Mouse (Mus musculus): Measurements from ENCODE around the gene 1700008O03Rik.

The 1700008O03Rik gene

GRCm38 (mm10) chr7:44344622-44345021, 41.0 kb downstream of the 1700008O03Rik start:
- in situ Hi-C loops (cut with MseI, MboI): loop anchor here (5.0 to 10.0 kb wide), 2 partner anchors 70 to 72 kb away; no protein-coding TSS in a partner anchor

GRCm38 (mm10) chr7:44343459-44344015, 42.1 kb downstream of the 1700008O03Rik start:
- in situ Hi-C loops (cut with MseI, MboI): loop anchor here in 1 of 2 experiments (10.0 kb wide), 1 partner anchor 69 kb away; no protein-coding TSS in a partner anchor

GRCm38 (mm10) chr7:44341714-44342113, 43.9 kb downstream of the 1700008O03Rik start:
- in situ Hi-C loops (cut with MseI, MboI): loop anchor here in 1 of 2 experiments (10.0 kb wide), 1 partner anchor 67 kb away; no protein-coding TSS in a partner anchor

- in situ Hi-C loops (cut with MseI, MboI): loop anchor here in 1 of 2 experiments (10.0 kb wide), 1 partner anchor 66 kb away; no protein-coding TSS in a partner anchor
Observed at GRCm38 (mm10) chr7:44341119-44341518, 44.5 kb downstream of the 1700008O03Rik start.

GRCm38 (mm10) chr7:44340226-44340625, 45.4 kb downstream of the 1700008O03Rik start:
- in situ Hi-C loops (cut with MseI, MboI): loop anchor here in 1 of 2 experiments (10.0 kb wide), 1 partner anchor 65 kb away; no protein-coding TSS in a partner anchor

GRCm38 (mm10) chr7:44337121-44337849, 48.3 kb downstream of the 1700008O03Rik start:
- in situ Hi-C loops (cut with MseI, MboI): no loop called here

GRCm38 (mm10) chr7:44336046-44337021, 49.3 kb downstream of the 1700008O03Rik start:
- in situ Hi-C loops (cut with MseI, MboI): no loop called here

- in situ Hi-C loops (cut with MseI, MboI): no loop called here
Observed at GRCm38 (mm10) chr7:44335031-44335878, 50.4 kb downstream of the 1700008O03Rik start.

- in situ Hi-C loops (cut with MseI, MboI): no loop called here
Observed at GRCm38 (mm10) chr7:44334139-44334538, 51.5 kb downstream of the 1700008O03Rik start.

- in situ Hi-C loops (cut with MseI, MboI): no loop called here
Observed at GRCm38 (mm10) chr7:44332336-44332735, 53.3 kb downstream of the 1700008O03Rik start.

- in situ Hi-C loops (cut with MseI, MboI): no loop called here
Observed at GRCm38 (mm10) chr7:44326614-44327013, 59.0 kb downstream of the 1700008O03Rik start.

- in situ Hi-C loops (cut with MseI, MboI): no loop called here
Observed at GRCm38 (mm10) chr7:44322290-44322689, 63.3 kb downstream of the 1700008O03Rik start.

- in situ Hi-C loops (cut with MseI, MboI): no loop called here
Observed at GRCm38 (mm10) chr7:44320886-44321285, 64.7 kb downstream of the 1700008O03Rik start.

GRCm38 (mm10) chr7:44317913-44318312, 67.7 kb downstream of the 1700008O03Rik start:
- in situ Hi-C loops (cut with MseI, MboI): no loop called here

- in situ Hi-C loops (cut with MseI, MboI): no loop called here
Observed at GRCm38 (mm10) chr7:44312484-44312883, 73.1 kb downstream of the 1700008O03Rik start.

GRCm38 (mm10) chr7:44311713-44312304, 73.8 kb downstream of the 1700008O03Rik start:
- in situ Hi-C loops (cut with MseI, MboI): no loop called here

GRCm38 (mm10) chr7:44310878-44311712, 74.5 kb downstream of the 1700008O03Rik start:
- in situ Hi-C loops (cut with MseI, MboI): no loop called here

GRCm38 (mm10) chr7:44310285-44310877, 75.2 kb downstream of the 1700008O03Rik start:
- in situ Hi-C loops (cut with MseI, MboI): no loop called here
